Mouse (Mus musculus): Measurements from ENCODE around the gene Olfr608.
"Not testable (repeated sequence)": the region's sequence is repeated elsewhere in the genome, so short reads cannot be mapped to it uniquely, and the experiment has no call there.

The Olfr608 gene

DNA sequence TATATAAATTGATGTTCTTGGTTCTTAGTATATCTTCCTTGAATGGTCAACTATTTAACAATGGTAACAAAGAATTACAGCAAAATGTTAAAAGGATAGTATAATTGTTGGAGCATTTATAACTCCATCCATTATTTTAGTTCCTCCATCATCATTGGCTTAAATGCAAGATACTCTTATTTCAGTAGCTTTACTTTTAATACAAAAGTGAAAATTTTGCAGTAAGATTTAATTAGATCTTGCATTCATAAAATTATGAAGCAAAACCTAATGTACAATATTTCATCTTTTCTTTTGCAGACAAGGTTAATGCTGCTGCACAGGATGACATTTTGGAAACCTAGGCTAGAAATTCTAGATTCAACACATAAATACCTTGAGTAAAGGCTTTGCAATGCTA, at the start of gene Olfr608:
Olfr608 (plus strand) TSS at position 301 of the 400 bp plus-strand sequence.
- no peak for DNase-seq (ENCODE audit: low read depth, low spot score)

DNA sequence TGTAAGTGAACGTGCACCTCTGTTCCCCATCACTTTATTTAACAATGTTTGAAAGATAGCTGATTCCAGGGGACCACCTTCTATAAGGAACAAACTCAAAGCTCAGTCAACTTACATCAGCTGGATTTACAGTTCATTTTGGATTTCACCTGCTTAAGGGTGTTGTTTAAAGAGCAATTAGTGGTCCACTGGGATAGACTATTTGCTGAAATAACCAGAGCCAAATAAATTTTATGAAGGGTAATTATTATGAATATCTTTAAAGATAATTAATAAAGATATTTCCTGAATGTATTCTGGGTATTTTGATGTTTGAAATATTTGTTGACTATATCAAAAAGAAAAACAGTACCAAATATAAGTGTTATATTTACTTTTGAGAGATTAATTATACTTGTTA, 24.3 kb upstream of the Olfr608 start, which contains the start of gene Olfr605:
Olfr605 (minus strand) TSS at position 101 of the 400 bp plus-strand sequence.
- no peak for DNase-seq (ENCODE audit: low read depth, low spot score)

DNA sequence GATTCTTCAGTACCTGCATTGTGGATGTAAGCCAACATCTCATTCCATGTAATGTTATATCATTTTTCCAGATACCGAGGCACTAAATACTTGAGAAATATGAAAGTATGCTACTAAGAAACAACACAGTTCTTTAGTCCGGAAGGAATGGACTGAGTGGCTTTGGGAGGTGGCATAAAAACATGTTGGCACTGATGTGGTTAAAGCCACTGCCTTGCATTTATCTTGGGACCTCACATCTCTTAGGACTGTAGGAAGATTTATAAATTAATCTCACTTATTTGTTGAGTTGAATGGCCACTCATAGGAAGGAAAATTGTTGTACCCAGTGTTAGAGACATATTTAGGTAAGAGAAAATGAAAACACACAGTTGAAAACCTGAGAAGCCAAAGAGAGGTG, 20.9 kb upstream of the Olfr608 start, which contains the start of gene Olfr606:
Olfr606 (plus strand) TSS at position 301 of the 400 bp plus-strand sequence.
- no peak for DNase-seq (ENCODE audit: low read depth, low spot score)

DNA sequence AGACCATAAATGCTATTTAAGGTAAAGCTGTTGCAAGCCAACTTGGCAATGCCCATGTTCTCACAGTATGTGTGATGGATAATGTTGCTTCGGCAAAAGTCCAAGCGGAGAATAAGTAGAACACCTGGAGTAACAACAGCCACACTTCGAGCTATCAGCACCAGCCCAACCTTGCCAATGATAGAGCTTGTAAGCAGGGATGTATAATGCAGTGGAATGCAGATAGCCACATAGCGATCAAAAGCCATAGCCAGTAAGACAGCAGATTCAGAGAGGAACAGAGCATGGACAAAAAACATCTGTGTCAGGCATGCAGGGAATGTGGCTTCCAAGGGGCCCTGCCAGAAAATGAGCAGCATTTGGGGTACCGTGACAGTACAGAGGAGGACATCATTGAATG, 9.1 kb upstream of the Olfr608 start:
- no peak for DNase-seq (ENCODE audit: low read depth, low spot score)

DNA sequence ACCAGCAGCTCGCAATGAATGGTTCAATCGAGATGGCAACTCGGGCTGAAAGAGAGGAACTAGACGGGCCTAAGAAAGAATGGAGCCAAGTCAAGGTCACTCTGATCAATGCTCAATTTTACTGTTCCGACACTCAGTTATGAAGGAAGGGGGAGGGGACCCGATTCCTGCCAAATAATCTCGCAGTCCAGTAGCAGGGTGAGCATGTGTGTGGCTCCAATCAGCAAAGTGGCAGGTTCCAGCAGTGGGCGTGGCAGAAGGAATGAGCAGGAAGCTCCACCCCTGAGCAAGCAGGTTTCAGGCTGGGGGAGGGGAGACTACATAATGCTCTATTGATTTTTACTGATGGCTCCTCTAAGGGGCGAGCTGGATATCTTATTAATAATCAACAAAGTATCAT, 7.4 kb downstream of the Olfr608 start:
- DNase-seq (ENCODE audit: low read depth, low spot score): not testable (repeated sequence)

DNA sequence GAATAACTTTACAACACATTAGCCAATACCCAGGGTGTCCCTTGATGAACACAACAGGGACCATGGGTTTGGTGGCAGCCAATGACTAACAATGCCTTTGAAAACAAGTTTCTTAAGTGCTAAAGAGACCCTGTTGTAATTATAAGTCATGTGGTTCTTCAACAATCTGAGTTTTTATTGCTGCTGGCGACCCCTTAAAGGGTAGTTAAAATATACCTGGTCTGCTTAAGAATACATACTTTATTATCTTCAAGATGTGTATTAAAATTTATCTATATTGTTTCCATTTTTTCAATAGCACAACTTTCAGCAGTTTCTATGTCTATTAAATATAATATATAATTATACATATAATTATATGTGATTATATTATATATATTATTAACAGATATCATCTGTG, 28.3 kb downstream of the Olfr608 start, which contains the start of gene Olfr609:
Olfr609 (minus strand) TSS at position 101 of the 400 bp plus-strand sequence.
- DNase-seq (ENCODE audit: low read depth, low spot score): no peak

DNA sequence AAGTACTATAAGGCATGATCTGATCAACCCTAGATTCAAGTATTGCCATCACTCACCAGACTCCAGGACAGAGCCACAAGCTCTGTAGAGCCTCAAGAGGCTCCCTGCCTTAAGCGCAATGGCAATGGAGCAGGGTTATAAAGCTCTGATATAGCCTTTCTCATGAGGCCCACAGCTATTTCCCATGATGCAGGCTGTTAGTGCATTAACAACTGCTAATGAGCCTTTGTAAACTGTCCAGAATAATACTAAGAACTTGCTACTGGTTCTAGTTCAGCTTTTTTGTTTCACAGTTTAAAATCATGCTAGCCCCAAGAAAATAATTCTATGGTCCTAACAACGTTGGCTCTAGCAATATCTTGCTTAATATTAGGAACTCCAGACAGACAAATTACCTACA, 42.3 kb downstream of the Olfr608 start, which contains the start of gene Olfr610:
Olfr610 (minus strand) TSS at position 101 of the 400 bp plus-strand sequence.
- DNase-seq (ENCODE audit: low read depth, low spot score): no peak

DNA sequence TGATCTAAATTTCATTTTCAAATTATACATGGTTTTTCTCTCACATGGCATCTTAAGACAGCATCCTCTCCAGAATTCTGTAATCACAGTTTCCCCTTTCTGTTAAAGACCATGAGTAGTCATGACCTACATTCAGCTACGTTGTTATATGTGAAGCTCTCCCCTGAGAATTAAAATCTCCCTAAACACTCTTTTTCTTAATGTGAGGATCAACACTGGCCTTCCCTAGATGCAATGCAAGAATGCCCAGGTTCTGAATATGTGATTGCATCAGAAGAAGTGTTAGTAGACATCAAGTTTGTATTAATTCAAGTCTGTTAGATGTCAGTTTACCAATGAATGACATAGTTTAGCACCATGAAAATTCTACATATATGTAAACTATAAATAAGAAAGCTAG, 51.1 kb downstream of the Olfr608 start, which contains the start of gene Olfr611:
Olfr611 (minus strand) TSS at position 101 of the 400 bp plus-strand sequence.
- not testable (repeated sequence) for DNase-seq (ENCODE audit: low read depth, low spot score)

Measured in R1 (cell line).